In genomic region chr5:64960857-64961391, GRCm38 (mm10) we compare ENCODE assay signal across 12 mouse cellular contexts. TPM values are rescaled to one million over a fixed set of nuclear protein-coding genes. Genes with fewer than 3 reads are reported as not detected.
DNase-seq lines count a peak whose midpoint lies in the region; ATAC-seq and TF ChIP-seq lines count a peak whose summit lies in the region.
"Had no signal": no experiment of that assay in that cellular context is flagged by ENCODE, and none has a peak within 500 bp of the region (broad histone marks: within the 10 kb centered on the region; RNA-seq: fewer than 3 reads in every experiment).

No protein-coding gene starts in this region.

- ATAC-seq in common myeloid progenitor, adult 5-6 weeks (replicated peaks; ENCODE audit: low read depth, poor library complexity, severe bottlenecking), result peak; percentile 83
- ATAC-seq in kidney, embryonic 14.5 days (ENCODE audit: low FRiP score, low TSS enrichment), result no peak

- no peaks in the 10 kb centered on the region for H3K27me3 ChIP-seq in kidney, embryonic 14.5 days (ENCODE audit: control insufficient read depth, insufficient read depth, low read length)
- H3K27me3 ChIP-seq: liver, embryonic 13.5 days had no signal

- no peaks in the 10 kb centered on the region for H3K9me3 ChIP-seq in kidney, embryonic 14.5 days (ENCODE audit: control insufficient read depth, low read length)
- H3K9me3 ChIP-seq: liver, embryonic 13.5 days had no signal

- no peak for TF ChIP-seq CTCF in gastrocnemius, adult 2 months (IDR thresholded peaks at IDR 0.05)

- WGBS in kidney, embryonic 14.5 days, result 94% methylated on average over 13 of the region's 13 CpGs

- no peak overlapping the region for H3K27ac ChIP-seq in gastrocnemius, adult 2 months
- H3K27ac ChIP-seq in kidney, embryonic 14.5 days (ENCODE audit: low read depth, low read length), result no peak overlapping the region
- H3K27ac ChIP-seq: liver, embryonic 13.5 days had no signal

- peak; percentile 96 for DNase-seq in heart, adult 11 months
- DNase-seq in heart, postnatal 25 days (ENCODE audit: low spot score), result no peak
- DNase-seq in 416B (ENCODE audit: low read depth), result peak; percentile 79
- DNase-seq in monocyte, adult 2 months (ENCODE audit: low read depth in 1 of 2, low spot score in 2 of 2), result peak; percentile 75 to 77
- DNase-seq in gastrocnemius, adult 2 months, result no peak
- DNase-seq in ovary, postnatal 14 days (ENCODE audit: low spot score), result no peak
- DNase-seq: cerebellum, adult 8-10 months; gastrocnemius, postnatal 25 days; liver, embryonic 13.5 days; right cerebral cortex, postnatal 25 days had no signal

- H3K4me3 ChIP-seq in gastrocnemius, adult 2 months, result no peak overlapping the region
- no peak overlapping the region for H3K4me3 ChIP-seq in kidney, embryonic 14.5 days (ENCODE audit: low read length)
- H3K4me3 ChIP-seq: liver, embryonic 13.5 days had no signal

- intact Hi-C loops in heart, postnatal 25 days (cut with DNase I), result loop anchor here (10.0 kb wide), 2 partner anchors 76 to 666 kb away; no protein-coding TSS in a partner anchor
- intact Hi-C loops in gastrocnemius, adult 2 months (cut with DNase I), result no loop called here

- H3K4me1 ChIP-seq in kidney, embryonic 14.5 days (ENCODE audit: control insufficient read depth, insufficient read depth, low read length), result no peaks in the 10 kb centered on the region
- H3K4me1 ChIP-seq: liver, embryonic 13.5 days had no signal

- H3K36me3 ChIP-seq in kidney, embryonic 14.5 days (ENCODE audit: control insufficient read depth, insufficient read depth, low read length), result no peaks in the 10 kb centered on the region
- H3K36me3 ChIP-seq: liver, embryonic 13.5 days had no signal

- H3K9ac ChIP-seq in kidney, embryonic 14.5 days (ENCODE audit: low read depth, low read length), result no peak overlapping the region
- H3K9ac ChIP-seq: liver, embryonic 13.5 days had no signal

- H3K4me2 ChIP-seq in kidney, embryonic 14.5 days (replicated peaks; ENCODE audit: low read depth, low read length), result no peak overlapping the region
- H3K4me2 ChIP-seq: liver, embryonic 13.5 days had no signal

RNA-seq across cellular contexts. Expression of gene Tlr6, which starts 1.0 kb away (rescaled TPM):
- 1 to 10 TPM in 1 of 2 experiments, under 1 TPM in 1; 0.73 to 1.1 TPM for total RNA-seq in heart, postnatal 25 days (2021)
- total RNA-seq in common myeloid progenitor, adult 5-6 weeks (2017), result 1.2 and 1.8 TPM in 2 replicates
- under 1 TPM; 0.28 to 0.36 TPM for total RNA-seq in gastrocnemius, adult 2 months (2021)
- 0.49 and 0.86 TPM in 2 replicates for polyA plus RNA-seq in kidney, embryonic 14.5 days (2014; fragmentation: Nextera tagmentation; extraction: Ambion mirVana)

RNA-seq across cellular contexts. Expression of gene Fam114a1, which starts 8.9 kb away (rescaled TPM):
- total RNA-seq in heart, postnatal 25 days (2021), result 10 to 100 TPM; 19.1 to 19.4 TPM
- 4.4 and 5.9 TPM in 2 replicates for total RNA-seq in common myeloid progenitor, adult 5-6 weeks (2017)
- total RNA-seq in gastrocnemius, adult 2 months (2021), result 10 to 100 TPM in 1 of 2 experiments, 1 to 10 TPM in 1; 7.6 to 14.1 TPM
- polyA plus RNA-seq in kidney, embryonic 14.5 days (2014; fragmentation: Nextera tagmentation; extraction: Ambion mirVana), result 19.5 and 30.2 TPM in 2 replicates

RNA-seq across cellular contexts. Expression of gene Tlr1, which starts 27.6 kb away (rescaled TPM):
- under 1 TPM; 0.73 to 0.78 TPM for total RNA-seq in heart, postnatal 25 days (2021)
- total RNA-seq in common myeloid progenitor, adult 5-6 weeks (2017), result 0.15 TPM in 1 of 2 replicates, not detected in the other
- total RNA-seq in gastrocnemius, adult 2 months (2021), result under 1 TPM; 0.08 to 0.10 TPM
- 0.70 and 0.89 TPM in 2 replicates for polyA plus RNA-seq in kidney, embryonic 14.5 days (2014; fragmentation: Nextera tagmentation; extraction: Ambion mirVana)

Comparison
In these comparisons a context has a peak if more than half of its experiments do, and no peak if none do; other contexts are left out.
1. DNase-seq: peak in heart, adult 11 months (single experiment), 416B (single experiment) and monocyte, adult 2 months (2 of 2); none in heart, postnatal 25 days (single experiment), gastrocnemius, adult 2 months (single experiment) and ovary, postnatal 14 days (single experiment).